Mouse (Mus musculus): ENCODE data around the gene Pdcd6. TPM values are rescaled to one million over a fixed set of nuclear protein-coding genes. Genes with fewer than 3 reads are reported as not detected.

Pdcd6 gene
- polyA plus RNA-seq (2014; fragmentation: Illumina TruSeq; extraction: RNeasy Lipid Tissue Mini Kit (QIAGEN cat#74804); ENCODE audit: low read depth, low replicate concordance) = 151 TPM

GRCm38 (mm10) chr13:74317170-74317849 is at the start of gene Pdcd6:
Pdcd6 (minus strand) TSS chr13:74317580.

GRCm38 (mm10) chr13:74363859-74364235 is 46.5 kb upstream of the Pdcd6 start, which contains the start of gene Lrrc14b:
Lrrc14b (minus strand) TSS chr13:74364005.

DNA sequence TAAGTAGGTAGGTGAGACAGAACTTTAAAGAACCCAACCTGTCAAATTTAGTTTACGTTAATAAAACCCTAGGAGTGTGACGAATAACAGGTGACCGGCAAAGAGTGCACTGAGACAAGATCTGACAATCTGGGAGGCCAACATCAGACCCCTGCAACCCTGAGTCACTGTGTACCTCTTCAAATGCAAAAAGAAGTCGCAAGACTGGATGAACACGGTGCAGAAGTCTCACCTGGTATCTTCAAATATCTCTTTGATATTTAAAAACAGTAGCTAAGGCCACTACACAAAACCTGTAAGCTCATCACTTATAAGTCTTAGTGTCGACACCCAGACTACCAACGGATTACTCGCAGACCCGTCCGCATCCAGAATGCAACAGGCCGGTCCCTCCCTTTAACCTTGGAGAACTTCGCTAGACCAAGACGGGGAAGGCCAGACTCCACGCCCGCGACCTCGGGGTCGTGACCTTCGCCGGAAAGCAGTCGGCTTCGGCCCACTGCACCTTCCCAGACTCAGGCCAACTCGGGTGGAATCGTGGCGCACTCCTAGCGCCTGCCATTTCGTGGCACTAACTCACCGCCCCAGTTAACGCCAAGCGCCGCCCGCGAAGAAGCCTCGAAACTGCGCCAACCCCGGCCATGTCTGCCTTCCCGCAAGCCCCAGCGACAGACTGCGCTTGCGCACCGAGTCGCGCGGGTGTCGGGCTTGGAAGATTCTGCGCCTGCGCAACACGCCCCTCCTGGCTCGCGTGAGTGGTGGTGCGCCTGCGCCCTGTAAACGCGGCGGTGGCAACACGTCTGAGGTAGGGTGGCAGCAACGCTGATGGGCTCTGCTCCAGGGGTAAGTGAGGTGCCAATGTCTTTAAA is 32.4 kb upstream of the Pdcd6 start, which contains the start of the genes Sdha and Ccdc127:
Gene Sdha, minus strand, starts transcription at position 715 of the 869 bp plus-strand sequence.
Gene Ccdc127, plus strand, starts transcription at position 744 of the 869 bp plus-strand sequence.

GRCm38 (mm10) chr13:74292167-74292566 is 25.2 kb downstream of the Pdcd6 start, which contains the start of gene Ahrr:
Ahrr (minus strand) TSS chr13:74292331.

Other genes starting within 250 kb of the Pdcd6 start
- gene Slc9a3, start 196.1 kb downstream of the Pdcd6 start, polyA plus RNA-seq (2014; fragmentation: Illumina TruSeq; extraction: RNeasy Lipid Tissue Mini Kit (QIAGEN cat#74804); ENCODE audit: low read depth, low replicate concordance) = 53.0 TPM
- 36.0 TPM for gene Exoc3, start 108.8 kb downstream of the Pdcd6 start, polyA plus RNA-seq (2014; fragmentation: Illumina TruSeq; extraction: RNeasy Lipid Tissue Mini Kit (QIAGEN cat#74804); ENCODE audit: low read depth, low replicate concordance)
- 2.6 TPM for gene Ahrr, start 25.2 kb downstream of the Pdcd6 start, polyA plus RNA-seq (2014; fragmentation: Illumina TruSeq; extraction: RNeasy Lipid Tissue Mini Kit (QIAGEN cat#74804); ENCODE audit: low read depth, low replicate concordance)
- 336 TPM for gene Sdha, start 32.7 kb upstream of the Pdcd6 start, polyA plus RNA-seq (2014; fragmentation: Illumina TruSeq; extraction: RNeasy Lipid Tissue Mini Kit (QIAGEN cat#74804); ENCODE audit: low read depth, low replicate concordance)
- gene Ccdc127, start 32.7 kb upstream of the Pdcd6 start, polyA plus RNA-seq (2014; fragmentation: Illumina TruSeq; extraction: RNeasy Lipid Tissue Mini Kit (QIAGEN cat#74804); ENCODE audit: low read depth, low replicate concordance) = 22.9 TPM
- 0.16 TPM for gene Lrrc14b, start 46.4 kb upstream of the Pdcd6 start, polyA plus RNA-seq (2014; fragmentation: Illumina TruSeq; extraction: RNeasy Lipid Tissue Mini Kit (QIAGEN cat#74804); ENCODE audit: low read depth, low replicate concordance)
- 21.3 TPM for gene Zfp72, start 73.3 kb upstream of the Pdcd6 start, polyA plus RNA-seq (2014; fragmentation: Illumina TruSeq; extraction: RNeasy Lipid Tissue Mini Kit (QIAGEN cat#74804); ENCODE audit: low read depth, low replicate concordance)
- 4.1 TPM for gene Ftl1-ps1, start 82.1 kb upstream of the Pdcd6 start, polyA plus RNA-seq (2014; fragmentation: Illumina TruSeq; extraction: RNeasy Lipid Tissue Mini Kit (QIAGEN cat#74804); ENCODE audit: low read depth, low replicate concordance)
- gene Zfp825, start 176.4 kb upstream of the Pdcd6 start, polyA plus RNA-seq (2014; fragmentation: Illumina TruSeq; extraction: RNeasy Lipid Tissue Mini Kit (QIAGEN cat#74804); ENCODE audit: low read depth, low replicate concordance) = 80.0 TPM

Measured in sigmoid colon, adult 10 weeks (tissue).